Mouse (Mus musculus): ENCODE measurements at regions not wholly inside any gene's neighbourhood (a gene's known extent, or its start where the extent isn't known, plus 50 kb on each side); places are given as distances from the start of the nearest gene placed in this dataset.

DNA sequence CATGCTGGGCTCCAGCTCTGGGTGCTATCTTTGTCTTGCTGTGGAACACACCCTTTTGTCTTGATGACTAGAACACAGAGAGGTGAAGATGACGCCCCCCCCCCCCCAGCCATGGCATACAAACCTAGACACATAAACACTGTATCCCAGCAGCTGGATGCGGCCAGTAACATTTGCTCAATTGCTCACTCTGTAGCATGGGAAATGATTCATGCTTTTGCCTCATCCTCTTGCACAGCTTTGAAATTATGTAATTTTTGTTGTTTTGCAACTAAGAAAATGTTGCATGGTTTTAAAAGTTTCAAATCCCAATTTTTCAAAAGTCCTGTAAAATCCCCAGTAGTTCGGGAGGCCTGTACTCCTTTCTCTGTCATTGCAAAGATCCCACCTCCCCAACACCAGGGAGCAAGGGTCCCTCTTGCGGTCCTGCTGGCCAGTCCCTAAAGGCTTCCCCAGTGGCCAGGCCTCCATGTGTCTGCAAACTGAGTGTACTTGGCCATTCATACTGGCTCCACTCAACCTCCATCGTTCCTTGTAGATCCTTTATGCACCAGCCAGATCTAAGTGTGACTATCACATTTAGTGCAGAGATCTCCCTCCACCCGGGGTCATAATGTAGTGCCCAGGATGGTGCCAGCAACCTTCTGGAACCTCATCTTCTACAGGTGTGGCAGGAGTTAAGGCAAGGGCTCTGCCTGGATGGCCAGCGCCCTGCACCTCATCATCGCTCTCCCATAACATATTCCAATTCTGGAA, 123.3 kb upstream of the Spdye4c start:
- WGBS: 93% methylated on average over 8 of the region's 8 CpGs
- H3K4me3 ChIP-seq (ENCODE audit: low read depth, low read length): no peak overlapping the region
- H3K27ac ChIP-seq (ENCODE audit: low read depth, low read length): no peak overlapping the region
- H3K9ac ChIP-seq (ENCODE audit: low read length): no peak overlapping the region
- DNase-seq (ENCODE audit: low spot score, missing footprints) (no peak), ATAC-seq (ENCODE audit: low FRiP score) (no peak)
- no peak overlapping the region for H3K4me2 ChIP-seq
- no peaks in the 10 kb centered on the region for H3K27me3 ChIP-seq (ENCODE audit: control insufficient read depth, insufficient read depth, low read length)
- H3K36me3 ChIP-seq (ENCODE audit: control insufficient read depth, insufficient read depth, low read length): no peaks in the 10 kb centered on the region
- H3K4me1 ChIP-seq (ENCODE audit: control insufficient read depth, insufficient read depth, low read length): no peaks in the 10 kb centered on the region
- H3K9me3 ChIP-seq (ENCODE audit: control insufficient read depth, low read length): no peaks in the 10 kb centered on the region

DNA sequence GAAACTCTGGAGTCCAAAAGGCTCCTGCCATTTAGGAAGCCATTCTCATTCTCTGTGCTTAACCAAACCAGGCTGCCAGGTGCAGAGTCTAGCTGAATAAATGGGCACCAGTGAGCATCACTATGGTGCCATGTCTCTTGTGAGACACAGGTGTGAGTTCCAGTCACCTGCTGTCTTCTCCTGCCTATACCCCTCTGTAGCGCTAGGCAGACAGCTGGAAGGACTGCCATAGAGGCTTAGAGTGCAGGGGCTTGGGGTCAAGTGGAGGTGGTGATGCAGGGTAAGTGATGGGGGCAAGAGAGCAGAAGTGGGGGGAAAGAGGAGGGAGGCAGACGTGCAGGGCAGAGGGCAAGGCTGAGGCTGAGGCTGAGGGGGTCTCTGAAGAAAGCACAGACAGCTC, 122.7 kb upstream of the Spdye4c start:
- no peak overlapping the region for H3K9ac ChIP-seq (ENCODE audit: low read length)
- H3K9me3 ChIP-seq (ENCODE audit: control insufficient read depth, low read length): no peaks in the 10 kb centered on the region
- 58% methylated on average over 2 of the region's 2 CpGs for WGBS
- H3K36me3 ChIP-seq (ENCODE audit: control insufficient read depth, insufficient read depth, low read length): no peaks in the 10 kb centered on the region
- no peaks in the 10 kb centered on the region for H3K27me3 ChIP-seq (ENCODE audit: control insufficient read depth, insufficient read depth, low read length)
- no peak for DNase-seq (ENCODE audit: low spot score, missing footprints)
- no peak overlapping the region for H3K4me2 ChIP-seq
- ATAC-seq (ENCODE audit: low FRiP score): no peak
- H3K4me1 ChIP-seq (ENCODE audit: control insufficient read depth, insufficient read depth, low read length): no peaks in the 10 kb centered on the region
- no peak overlapping the region for H3K27ac ChIP-seq (ENCODE audit: low read depth, low read length)
- no peak overlapping the region for H3K4me3 ChIP-seq (ENCODE audit: low read depth, low read length)

DNA sequence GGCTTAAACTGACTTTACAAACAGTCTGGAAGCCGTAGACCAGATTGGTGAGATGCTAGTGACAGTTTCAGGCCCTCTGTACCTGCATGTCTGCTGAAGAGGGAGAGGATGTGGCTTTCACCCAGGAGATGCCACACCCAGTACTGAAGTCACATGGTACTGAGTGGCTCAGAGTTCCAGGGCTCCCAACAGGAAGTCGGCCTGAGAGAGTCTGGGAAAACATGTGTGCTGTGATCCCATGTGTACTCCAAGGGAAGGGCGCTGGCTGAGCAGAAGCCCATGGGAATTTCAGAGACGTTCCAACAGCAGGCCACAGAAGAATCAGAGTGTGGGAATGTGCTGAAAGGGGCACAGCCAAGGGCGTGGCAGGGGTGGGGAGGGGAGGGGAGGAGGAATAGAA, 120.7 kb upstream of the Spdye4c start:
- H3K27ac ChIP-seq (ENCODE audit: low read depth, low read length): no peak overlapping the region
- no peaks in the 10 kb centered on the region for H3K27me3 ChIP-seq (ENCODE audit: control insufficient read depth, insufficient read depth, low read length)
- H3K4me3 ChIP-seq (ENCODE audit: low read depth, low read length): no peak overlapping the region
- WGBS: 56% methylated on average over 5 of the region's 5 CpGs
- no peak overlapping the region for H3K4me2 ChIP-seq
- DNase-seq (ENCODE audit: low spot score, missing footprints): no peak
- H3K36me3 ChIP-seq (ENCODE audit: control insufficient read depth, insufficient read depth, low read length): no peaks in the 10 kb centered on the region
- H3K9me3 ChIP-seq (ENCODE audit: control insufficient read depth, low read length): no peaks in the 10 kb centered on the region
- no peaks in the 10 kb centered on the region for H3K4me1 ChIP-seq (ENCODE audit: control insufficient read depth, insufficient read depth, low read length)
- H3K9ac ChIP-seq (ENCODE audit: low read length): no peak overlapping the region
- no peak for ATAC-seq (ENCODE audit: low FRiP score)

DNA sequence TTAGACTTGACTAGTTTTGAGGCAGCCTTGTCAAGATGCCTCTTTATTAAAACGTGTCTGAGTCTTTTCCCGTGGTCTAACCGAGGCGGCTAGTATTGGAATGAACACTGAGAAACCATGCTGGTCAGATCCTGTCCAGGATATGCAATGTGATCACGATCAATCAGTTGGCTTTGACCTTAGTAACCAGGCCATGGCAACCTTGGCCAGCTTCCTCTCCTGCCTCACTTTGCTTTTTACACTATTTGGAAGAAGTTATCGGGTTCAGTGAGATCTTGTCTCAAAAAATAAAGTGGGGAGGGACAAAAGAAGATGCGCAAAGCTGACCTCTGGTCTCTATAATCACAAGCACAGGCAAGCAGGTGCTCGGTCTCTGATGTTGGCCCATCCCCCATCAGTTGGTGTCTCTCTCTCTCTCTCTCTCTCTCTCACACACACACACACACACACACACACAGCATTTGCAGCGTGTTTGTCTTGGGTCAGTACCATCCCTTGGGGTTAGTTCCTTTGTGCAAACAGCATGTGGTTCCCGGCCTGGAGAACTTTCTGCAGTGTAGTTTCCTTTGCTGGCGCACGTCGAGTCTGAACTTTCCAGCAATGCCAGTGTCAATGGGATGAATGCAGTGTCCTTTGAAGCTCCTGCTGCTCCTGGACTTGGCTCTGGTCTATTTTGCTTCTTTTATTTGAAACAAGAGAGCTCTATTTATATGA, 117.6 kb upstream of the Spdye4c start:
- DNase-seq (ENCODE audit: low spot score, missing footprints) (no peak), ATAC-seq (ENCODE audit: low FRiP score) (no peak)
- Histone ChIP-seq H3K9me3 (ENCODE audit: control insufficient read depth, low read length) (no peaks in the 10 kb centered on the region), H3K27ac (ENCODE audit: low read depth, low read length) (no peak overlapping the region), H3K9ac (ENCODE audit: low read length) (no peak overlapping the region), H3K4me2 (no peak overlapping the region), H3K36me3 (ENCODE audit: control insufficient read depth, insufficient read depth, low read length) (no peaks in the 10 kb centered on the region), H3K4me3 (ENCODE audit: low read depth, low read length) (no peak overlapping the region), H3K27me3 (ENCODE audit: control insufficient read depth, insufficient read depth, low read length) (no peaks in the 10 kb centered on the region), H3K4me1 (ENCODE audit: control insufficient read depth, insufficient read depth, low read length) (no peaks in the 10 kb centered on the region)
- WGBS: 78% methylated on average over 13 of the region's 13 CpGs

DNA sequence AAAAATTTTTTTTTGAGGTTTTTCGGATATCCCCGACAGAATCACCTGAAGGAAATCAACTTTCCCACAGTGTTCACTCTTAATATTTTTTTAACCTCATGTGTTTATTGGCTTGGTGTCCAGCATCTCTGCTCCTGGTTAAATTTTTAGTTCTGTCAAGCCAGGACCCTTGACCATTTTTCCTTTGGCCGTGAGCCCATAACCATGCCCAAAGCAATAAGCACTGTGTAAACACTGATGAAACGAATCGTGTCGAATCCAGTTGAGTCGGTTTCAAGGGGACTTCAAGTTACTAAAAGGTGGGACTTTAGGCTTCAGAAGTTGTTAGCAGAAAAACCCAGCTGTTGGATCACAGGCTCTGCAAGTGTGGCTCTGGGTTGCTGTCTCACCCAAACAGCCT, 117.0 kb upstream of the Spdye4c start:
- WGBS: 94% methylated on average over 7 of the region's 7 CpGs
- H3K4me3 ChIP-seq (ENCODE audit: low read depth, low read length): no peak overlapping the region

DNA sequence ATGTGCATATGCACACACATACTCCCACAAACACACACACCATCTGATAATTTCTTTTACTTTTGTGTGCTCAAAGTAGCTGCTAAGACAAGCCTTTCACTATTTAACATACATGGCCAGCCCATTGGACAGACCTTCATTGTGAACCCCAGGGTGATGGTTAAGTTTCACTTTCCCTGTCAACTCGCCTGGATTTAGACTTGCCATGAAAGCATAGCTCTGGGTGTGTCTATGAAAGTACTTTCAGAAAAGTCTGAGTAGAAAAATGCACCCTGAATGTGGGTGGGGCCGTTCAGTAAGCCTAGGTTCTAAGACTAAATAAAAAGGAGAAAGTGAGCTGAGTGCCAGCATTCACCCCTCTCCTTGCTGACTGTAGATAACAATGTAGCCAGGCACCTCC, 113.8 kb upstream of the Spdye4c start:
- Histone ChIP-seq H3K27me3 (ENCODE audit: control insufficient read depth, insufficient read depth, low read length) (no peaks in the 10 kb centered on the region), H3K4me1 (ENCODE audit: control insufficient read depth, insufficient read depth, low read length) (no peaks in the 10 kb centered on the region), H3K4me2 (no peak overlapping the region), H3K27ac (ENCODE audit: low read depth, low read length) (no peak overlapping the region), H3K9ac (ENCODE audit: low read length) (no peak overlapping the region), H3K9me3 (ENCODE audit: control insufficient read depth, low read length) (no peaks in the 10 kb centered on the region), H3K36me3 (ENCODE audit: control insufficient read depth, insufficient read depth, low read length) (no peaks in the 10 kb centered on the region), H3K4me3 (ENCODE audit: low read depth, low read length) (no peak overlapping the region)
- WGBS: 77% methylated on average over 2 of the region's 2 CpGs
- DNase-seq (ENCODE audit: low spot score, missing footprints): no peak
- ATAC-seq (ENCODE audit: low FRiP score): no peak

More for the DNA sequence above, 117.0 kb upstream of the Spdye4c start:
- H3K4me1 ChIP-seq (ENCODE audit: control insufficient read depth, insufficient read depth, low read length): no peaks in the 10 kb centered on the region
- DNase-seq (ENCODE audit: low spot score, missing footprints): no peak
- no peak for ATAC-seq (ENCODE audit: low FRiP score)
- no peak overlapping the region for H3K27ac ChIP-seq (ENCODE audit: low read depth, low read length)
- no peaks in the 10 kb centered on the region for H3K27me3 ChIP-seq (ENCODE audit: control insufficient read depth, insufficient read depth, low read length)
- no peak overlapping the region for H3K4me2 ChIP-seq
- H3K9me3 ChIP-seq (ENCODE audit: control insufficient read depth, low read length): no peaks in the 10 kb centered on the region
- no peaks in the 10 kb centered on the region for H3K36me3 ChIP-seq (ENCODE audit: control insufficient read depth, insufficient read depth, low read length)
- H3K9ac ChIP-seq (ENCODE audit: low read length): no peak overlapping the region

DNA sequence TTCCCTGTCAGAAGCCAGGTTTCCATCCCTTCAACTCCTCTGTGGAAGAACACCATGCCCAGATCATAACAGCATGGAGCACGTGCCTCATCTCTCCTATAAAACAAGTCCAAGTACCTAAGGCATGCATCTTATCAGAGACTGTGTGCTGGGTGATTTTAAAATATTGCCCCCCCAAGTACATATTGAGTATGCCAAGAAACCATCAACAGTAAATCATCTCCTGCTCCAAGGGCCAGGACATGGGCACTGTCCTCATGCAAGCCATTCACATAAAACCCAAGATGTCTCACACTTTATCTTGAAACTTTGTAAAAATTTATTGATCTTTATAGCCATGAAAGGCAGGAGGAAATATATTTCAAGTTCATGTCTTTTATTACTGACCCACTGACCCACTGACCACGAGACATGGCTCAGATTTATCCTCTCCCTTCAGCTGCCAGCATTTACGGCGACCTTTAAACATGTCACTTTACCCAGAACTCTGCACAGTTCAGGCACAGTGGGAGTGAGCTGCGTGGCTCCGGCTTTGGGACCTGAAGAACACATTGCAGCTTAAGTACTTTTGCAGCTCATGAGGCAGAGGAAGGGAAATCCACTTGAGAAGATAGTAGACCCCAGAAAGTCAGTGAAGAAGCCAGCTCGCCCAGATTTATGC, 99.7 kb upstream of the Spdye4c start:
- no peaks in the 10 kb centered on the region for H3K36me3 ChIP-seq (ENCODE audit: control insufficient read depth, insufficient read depth, low read length)
- WGBS: 88% methylated on average over 7 of the region's 7 CpGs
- H3K4me2 ChIP-seq: no peak overlapping the region
- no peak overlapping the region for H3K9ac ChIP-seq (ENCODE audit: low read length)
- H3K4me1 ChIP-seq (ENCODE audit: control insufficient read depth, insufficient read depth, low read length): no peaks in the 10 kb centered on the region
- H3K9me3 ChIP-seq (ENCODE audit: control insufficient read depth, low read length): no peaks in the 10 kb centered on the region
- DNase-seq (ENCODE audit: low spot score, missing footprints): no peak
- no peak for ATAC-seq (ENCODE audit: low FRiP score)
- H3K4me3 ChIP-seq (ENCODE audit: low read depth, low read length): no peak overlapping the region
- no peaks in the 10 kb centered on the region for H3K27me3 ChIP-seq (ENCODE audit: control insufficient read depth, insufficient read depth, low read length)
- H3K27ac ChIP-seq (ENCODE audit: low read depth, low read length): no peak overlapping the region

DNA sequence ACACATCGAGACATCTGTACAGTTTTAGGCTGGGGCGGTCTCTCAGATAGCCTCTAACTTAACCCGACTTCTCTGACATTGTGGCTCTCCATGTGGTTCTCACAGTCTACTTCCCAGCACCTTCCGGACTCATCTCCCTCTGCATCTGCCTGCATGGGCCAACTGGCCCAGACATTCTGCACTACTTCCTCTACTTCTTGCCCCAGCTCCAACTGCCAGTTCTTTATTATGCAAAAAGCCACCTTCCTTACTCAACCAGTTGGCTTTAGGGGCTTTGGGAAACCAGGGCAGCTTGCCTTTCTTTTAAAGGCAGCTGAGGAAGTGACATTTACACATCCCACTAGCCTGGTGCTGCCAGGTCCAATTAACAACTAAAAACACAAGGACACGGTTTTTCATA, 97.1 kb upstream of the Spdye4c start:
- 87% methylated on average over 5 of the region's 5 CpGs for WGBS
- no peaks in the 10 kb centered on the region for H3K9me3 ChIP-seq (ENCODE audit: control insufficient read depth, low read length)
- H3K36me3 ChIP-seq (ENCODE audit: control insufficient read depth, insufficient read depth, low read length): no peaks in the 10 kb centered on the region
- H3K4me3 ChIP-seq (ENCODE audit: low read depth, low read length): no peak overlapping the region
- H3K27ac ChIP-seq (ENCODE audit: low read depth, low read length): no peak overlapping the region
- no peak overlapping the region for H3K4me2 ChIP-seq
- no peak overlapping the region for H3K9ac ChIP-seq (ENCODE audit: low read length)
- no peak for ATAC-seq (ENCODE audit: low FRiP score)
- DNase-seq (ENCODE audit: low spot score, missing footprints): no peak
- no peaks in the 10 kb centered on the region for H3K4me1 ChIP-seq (ENCODE audit: control insufficient read depth, insufficient read depth, low read length)
- H3K27me3 ChIP-seq (ENCODE audit: control insufficient read depth, insufficient read depth, low read length): no peaks in the 10 kb centered on the region

DNA sequence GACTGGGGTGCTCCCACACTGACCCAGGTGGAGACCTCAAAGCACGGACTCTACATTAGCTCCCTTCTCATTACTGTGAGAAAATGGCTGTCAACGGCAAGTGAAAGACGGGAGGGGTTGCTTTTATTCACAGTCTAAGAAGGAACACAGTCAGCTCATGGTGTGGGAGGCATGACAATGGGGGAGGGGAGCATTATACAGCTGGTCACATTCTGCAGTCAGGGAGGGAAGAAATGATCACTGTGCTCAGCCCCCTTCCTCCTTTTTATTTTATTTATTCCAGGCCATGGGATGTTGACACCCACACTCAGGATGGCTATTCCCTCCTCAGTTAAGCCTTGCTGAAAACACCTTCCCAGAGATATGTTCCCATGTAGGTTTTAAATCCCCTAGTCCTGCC, 93.1 kb upstream of the Spdye4c start:
- Histone ChIP-seq H3K27ac (ENCODE audit: low read depth, low read length) (no peak overlapping the region), H3K36me3 (ENCODE audit: control insufficient read depth, insufficient read depth, low read length) (no peaks in the 10 kb centered on the region), H3K4me3 (ENCODE audit: low read depth, low read length) (no peak overlapping the region), H3K9ac (ENCODE audit: low read length) (no peak overlapping the region), H3K4me1 (ENCODE audit: control insufficient read depth, insufficient read depth, low read length) (no peaks in the 10 kb centered on the region), H3K9me3 (ENCODE audit: control insufficient read depth, low read length) (no peaks in the 10 kb centered on the region), H3K4me2 (no peak overlapping the region), H3K27me3 (ENCODE audit: control insufficient read depth, insufficient read depth, low read length) (no peaks in the 10 kb centered on the region)
- 61% methylated on average over 3 of the region's 3 CpGs for WGBS
- no peak for DNase-seq (ENCODE audit: low spot score, missing footprints)
- no peak for ATAC-seq (ENCODE audit: low FRiP score)
